Mouse (Mus musculus) spleen, postnatal 14 days (tissue): ENCODE results near the gene Bmpr1b.

ENCODE experiments used
- DNase-seq, 2 experiments: peaks; one replicate each; pipeline ENCODE4 v3.0.0; 2021 to 2022; ENCODE audit warnings: low spot score in 2 of 2

Bmpr1b gene

DNA sequence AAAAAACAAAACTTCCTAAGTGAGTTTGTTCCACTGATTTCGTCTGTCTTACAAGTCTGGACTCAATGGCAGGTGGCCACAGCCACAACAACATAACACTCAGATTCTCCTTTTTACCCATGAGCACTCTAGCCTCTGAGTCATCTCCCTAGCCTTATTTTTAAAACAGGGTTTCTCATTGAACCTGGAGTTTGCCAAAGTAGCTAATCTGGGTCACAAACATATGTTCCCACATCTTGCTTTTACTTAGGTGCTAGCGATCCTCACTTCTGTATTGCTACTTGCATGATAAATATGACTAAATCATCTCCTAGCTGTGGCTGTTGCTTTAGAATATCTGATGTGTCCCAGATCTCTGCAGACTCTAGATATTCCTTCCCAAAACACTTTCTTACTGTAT lies 260.1 kb downstream of the Bmpr1b start:
- no peak for DNase-seq

DNA sequence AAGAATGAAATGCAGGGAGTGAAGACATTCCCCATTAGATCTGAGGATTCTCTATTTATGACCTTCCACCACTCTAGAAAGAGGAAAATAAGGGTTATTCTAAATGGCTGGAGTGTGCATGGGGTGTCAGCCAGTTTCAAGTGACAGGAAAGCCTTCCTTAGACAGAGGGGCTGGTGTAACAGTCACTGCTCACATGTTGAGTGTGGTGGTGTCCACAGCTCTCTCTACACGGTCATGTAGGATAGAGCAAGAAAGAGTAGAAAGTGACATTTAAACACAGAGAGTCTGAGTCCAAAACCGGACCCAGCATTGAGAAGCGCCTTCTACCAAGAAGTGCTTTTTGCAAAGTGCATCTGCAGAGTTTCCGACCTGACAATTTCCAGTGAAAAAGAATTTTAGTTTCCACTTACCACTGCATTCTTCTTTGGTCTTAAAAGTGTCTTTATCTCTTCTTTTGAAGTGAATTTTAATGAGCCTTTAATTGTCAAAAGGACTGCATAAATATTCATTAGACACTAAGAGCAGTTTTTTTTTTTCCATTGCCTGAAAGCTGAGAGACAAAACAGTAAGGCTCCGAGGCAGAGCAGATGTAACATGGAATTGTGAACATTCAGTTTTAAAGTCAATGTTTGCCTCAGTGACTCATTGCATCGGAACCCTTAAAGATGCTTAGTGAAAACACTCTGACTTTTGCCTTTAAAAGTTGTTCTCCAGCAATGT lies 263.2 kb downstream of the Bmpr1b start:
- no peak for DNase-seq

DNA sequence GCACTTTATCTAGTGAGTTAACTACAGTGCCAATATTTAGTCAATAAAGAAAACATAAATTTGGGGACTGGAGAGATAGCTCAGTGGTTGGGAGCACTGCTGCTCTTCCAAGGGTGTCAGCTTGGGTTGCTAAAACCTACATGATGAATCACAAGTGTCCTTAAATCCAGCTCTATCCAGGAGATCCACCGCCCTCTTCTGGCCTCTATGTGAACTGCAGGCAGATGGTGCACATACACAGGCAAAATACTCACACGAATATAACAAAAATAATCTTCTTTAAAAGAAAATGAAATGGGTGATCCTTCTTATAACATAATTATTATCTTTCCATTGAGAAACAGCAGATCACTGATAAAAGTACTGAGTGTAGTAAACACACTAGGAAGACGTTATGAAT lies 268.9 kb downstream of the Bmpr1b start:
- DNase-seq = no peak

DNA sequence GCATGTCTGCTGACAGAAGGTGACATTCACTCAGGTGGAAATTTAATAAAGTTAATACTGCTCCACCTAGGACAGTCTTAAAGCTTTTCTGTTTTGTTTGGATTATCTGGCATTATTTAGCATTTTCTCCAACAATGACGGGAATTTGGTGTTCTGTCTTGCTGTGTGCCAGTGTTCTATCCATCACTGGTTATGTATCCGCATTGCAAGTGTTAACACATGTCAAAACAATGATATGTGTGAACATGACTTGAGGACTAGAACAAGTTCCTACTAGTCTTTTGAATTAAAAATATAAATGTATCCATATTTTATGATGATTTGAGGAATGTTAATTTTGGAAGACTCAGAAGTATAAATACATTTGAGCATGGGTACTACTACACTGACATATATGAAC lies 269.7 kb downstream of the Bmpr1b start:
- no peak for DNase-seq

DNA sequence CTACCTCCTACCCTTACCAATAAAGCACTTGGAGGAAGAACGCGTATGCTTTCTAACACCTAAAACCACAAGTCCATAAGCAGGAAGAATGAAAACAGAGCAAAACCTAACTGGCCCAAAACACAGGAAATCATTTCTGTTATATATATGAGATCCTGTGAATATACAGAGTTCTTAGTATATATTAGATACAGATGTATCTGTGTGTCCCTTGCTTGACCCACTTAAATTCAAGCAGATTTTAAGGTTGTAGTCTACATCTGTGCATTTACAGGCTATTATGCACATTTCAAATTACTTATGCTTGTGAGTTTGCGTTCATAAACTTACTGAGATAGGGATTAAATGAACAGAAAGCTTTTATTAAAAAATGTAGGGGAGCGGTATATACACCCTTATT lies 271.5 kb downstream of the Bmpr1b start:
- DNase-seq = no peak

DNA sequence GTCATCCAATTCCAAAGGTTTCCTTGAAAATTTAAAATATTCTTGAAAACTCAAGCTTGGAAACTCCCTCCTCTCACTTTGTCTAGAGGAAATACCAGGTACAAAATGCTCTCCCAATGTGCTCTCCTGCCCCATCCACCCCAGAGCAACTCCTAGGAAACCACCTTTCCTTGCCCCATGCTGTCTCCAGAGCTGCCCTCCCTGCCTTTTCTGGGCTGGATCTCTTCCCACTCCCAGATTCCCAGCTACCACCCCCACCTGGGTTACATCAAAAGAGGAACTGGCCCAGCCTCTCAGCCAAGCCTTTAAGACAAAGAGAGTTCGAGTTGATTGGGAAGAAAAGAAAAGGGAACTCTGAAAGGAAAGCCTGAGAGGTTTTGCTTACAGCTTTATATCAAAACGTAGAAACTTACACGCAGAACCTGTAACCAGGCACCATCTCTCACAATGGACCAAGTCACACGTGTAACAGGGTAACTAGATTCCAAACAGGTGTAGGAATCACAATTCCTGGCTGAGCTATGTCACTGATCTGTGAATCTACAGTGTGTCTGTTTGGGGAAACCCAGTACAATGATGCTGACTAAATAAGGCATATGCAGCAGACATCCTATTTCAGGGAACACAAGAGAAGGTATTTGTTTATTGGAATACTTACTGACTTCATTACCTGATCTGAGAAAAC lies 272.2 kb downstream of the Bmpr1b start:
- DNase-seq = no peak

DNA sequence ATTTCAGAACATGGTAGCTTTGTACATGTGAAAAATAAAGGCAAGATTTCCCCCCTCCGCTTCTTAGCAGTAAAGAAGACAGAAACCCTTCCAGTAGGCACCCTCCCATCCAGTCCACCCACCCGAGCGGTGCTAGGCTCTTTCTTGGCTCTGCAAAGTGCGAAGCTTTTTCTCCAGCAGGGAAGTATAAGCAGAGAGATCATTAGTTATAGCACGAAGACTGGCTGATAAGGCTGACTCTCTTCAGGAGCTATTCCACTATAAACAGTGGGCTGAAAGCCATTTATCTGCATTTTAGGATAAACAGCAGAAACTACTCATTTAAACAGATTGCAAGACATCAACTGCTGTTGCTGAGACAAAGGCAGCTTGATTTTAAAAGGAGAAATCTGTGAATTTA lies 274.1 kb downstream of the Bmpr1b start:
- no peak for DNase-seq

DNA sequence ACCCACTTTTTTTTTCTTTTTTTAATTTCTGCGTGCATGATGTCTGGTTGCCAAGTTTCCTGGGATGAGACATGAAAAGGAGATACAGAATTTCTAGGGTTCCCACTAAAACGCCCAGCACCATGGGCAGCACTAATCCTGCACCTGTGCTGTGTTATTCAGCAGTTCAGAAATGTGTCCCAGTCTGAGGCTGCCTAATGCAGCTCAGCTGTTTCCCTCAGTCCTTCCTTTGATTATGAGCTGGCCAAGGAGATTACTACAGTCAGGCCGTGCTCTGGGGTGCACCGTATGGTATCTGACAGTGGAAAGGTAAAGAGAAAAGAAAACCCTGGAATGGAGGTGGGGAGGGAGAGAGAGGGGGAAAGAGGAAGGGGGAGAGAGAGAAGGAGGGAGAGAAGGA lies 278.6 kb downstream of the Bmpr1b start:
- DNase-seq = no peak

DNA sequence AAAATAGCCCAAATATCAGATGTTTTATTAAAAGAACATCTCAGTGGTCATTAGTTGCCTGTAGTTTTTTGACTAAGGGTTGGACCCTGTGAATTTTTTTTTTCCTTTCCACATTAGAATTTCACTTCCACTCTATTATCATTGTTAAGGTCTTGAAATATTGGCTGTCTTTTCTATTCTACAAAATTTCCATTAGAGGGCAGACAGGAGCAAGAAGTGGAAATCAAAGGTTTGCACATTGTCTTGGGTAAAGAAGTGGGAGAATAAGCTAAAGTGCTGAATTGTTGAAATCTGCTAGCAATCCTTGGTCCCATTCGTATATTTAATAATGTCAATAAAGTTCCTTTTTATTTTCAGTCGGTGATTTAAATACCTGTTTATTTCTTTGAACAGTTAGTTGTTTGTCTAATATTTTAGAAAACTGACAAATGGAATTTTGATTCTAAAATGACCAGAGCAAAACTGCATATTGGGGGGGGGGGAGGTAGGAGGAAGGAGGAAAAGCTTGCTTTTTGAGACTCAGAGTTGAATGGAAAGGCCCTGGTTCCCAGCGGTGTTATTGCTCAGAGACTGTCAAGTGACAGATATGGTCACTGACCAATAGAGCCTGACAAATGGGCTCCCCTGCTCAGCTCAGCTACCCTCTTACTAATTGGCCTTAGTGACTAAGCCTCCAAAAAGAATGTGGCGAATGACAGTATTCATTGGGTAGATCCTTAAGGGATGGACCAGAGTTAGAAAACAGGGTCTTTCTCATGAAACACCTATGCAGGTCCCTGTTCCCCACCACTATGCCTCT lies 281.6 kb downstream of the Bmpr1b start:
- no peak for DNase-seq

DNA sequence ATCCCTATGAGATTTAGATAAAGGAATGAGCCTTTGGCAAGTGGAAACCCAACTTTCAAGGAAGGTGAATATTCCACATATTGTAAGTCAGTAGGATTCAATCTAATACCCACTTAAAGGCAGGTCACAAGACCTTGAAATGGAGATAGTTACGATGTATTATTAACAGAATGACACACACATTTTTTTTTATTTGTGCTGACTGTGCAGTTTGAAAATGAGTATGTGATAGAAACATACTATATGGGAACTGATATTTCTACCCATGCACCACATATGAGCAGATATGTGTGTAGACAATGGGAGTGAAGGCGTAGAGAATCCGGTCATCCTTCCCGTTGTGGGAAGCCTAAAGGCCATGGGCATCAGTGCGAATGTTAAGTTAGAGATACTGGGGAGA lies 285.0 kb downstream of the Bmpr1b start:
- no peak for DNase-seq

DNA sequence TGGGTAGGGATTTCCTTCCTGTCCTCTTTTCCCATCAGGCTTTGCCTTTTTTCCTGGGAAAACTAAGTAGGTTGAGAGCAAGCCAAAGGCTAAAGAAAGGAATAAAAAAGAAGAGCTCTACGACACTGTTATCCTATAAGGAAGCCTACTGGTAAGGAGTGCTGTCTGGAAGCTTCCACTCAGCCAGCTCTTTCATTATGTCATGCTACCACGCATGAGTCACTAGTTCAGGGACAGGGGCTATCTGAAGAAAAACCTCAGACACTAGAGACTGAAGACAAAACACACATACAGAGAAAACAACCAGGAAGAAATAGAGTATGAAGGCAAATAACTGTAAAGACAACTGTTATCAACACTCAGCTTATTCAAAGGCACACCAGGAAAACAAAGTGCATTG lies 286.7 kb downstream of the Bmpr1b start:
- no peak for DNase-seq

DNA sequence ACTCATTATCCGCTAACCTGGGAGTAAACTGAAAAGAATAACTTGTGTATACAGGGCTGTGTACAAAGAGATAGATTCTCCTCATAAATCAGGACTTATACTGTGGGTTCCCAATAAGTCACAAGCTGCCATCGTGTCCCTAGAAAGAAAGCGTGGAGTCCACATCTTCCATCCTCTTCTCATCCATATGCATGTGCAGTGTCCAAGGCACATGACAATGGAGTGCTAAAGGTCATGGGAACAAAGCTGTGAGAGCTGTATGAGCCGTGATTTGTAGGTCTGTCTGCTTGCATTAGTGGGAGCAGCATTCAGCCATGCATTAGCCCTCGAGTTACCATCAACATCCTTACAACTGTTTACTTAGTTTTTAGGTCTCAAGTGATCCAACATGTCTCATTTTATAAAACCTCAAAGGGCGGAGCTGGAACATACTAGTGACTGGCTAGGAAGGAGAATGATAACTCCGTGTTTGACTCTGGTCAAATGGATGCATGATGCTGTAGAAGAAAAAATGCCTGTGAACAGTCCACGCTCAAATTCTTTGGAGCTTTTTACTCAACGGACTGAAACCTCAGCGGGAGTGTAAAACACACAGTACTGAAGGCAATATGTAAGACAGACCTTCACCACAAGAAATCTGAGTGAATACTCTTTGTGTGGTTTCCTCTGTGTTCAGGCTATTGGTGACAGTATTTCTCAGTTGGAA lies 296.7 kb downstream of the Bmpr1b start:
- DNase-seq = no peak

DNA sequence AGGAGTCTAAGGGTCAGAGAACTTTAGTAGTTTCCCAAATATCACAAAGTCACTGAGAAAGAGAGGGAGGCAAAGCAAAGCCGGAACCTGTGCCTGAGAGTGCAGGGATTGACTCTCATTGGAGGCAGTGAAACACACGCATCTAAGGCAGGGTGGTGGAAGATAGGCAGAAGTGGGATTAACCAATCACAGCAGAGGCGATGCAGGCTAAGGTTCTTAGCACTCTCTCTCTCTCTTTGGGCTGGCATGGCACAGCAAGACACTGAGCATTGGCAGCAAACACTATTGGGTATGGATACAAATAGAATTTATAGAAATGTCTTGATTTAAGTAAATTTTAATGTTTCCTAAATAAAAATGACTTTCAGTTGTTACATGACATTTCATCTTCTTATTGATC lies 297.4 kb downstream of the Bmpr1b start:
- no peak for DNase-seq

DNA sequence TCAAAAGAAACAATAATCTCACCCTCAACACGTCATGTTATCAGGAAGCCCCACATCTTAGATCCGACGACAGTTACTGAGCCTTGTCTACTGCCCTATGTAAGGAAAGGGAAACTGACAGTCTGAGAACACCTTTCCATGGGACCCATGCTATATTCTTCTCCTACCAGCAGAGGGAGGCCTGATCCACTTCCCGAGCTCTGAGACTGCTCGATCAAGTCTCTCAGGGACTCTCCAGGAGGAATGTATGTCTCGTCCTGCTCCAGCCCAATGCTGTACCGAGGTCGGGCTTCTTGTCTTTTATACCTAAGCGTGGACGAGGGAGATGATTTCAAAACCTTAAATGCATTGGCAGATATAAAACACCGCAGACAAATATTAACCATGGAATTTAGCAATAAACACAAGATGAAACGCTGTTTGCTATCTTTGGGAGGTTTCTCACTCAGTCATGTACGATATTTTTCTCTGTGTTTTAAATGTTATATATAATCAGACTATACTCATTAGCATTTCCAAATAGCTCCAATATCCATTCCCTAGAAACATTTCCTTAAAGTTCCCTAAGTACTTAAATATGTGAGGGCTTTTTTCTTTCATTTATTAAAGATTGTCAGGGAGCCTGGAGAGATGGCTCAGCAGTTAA lies 306.3 kb downstream of the Bmpr1b start:
- DNase-seq = no peak

DNA sequence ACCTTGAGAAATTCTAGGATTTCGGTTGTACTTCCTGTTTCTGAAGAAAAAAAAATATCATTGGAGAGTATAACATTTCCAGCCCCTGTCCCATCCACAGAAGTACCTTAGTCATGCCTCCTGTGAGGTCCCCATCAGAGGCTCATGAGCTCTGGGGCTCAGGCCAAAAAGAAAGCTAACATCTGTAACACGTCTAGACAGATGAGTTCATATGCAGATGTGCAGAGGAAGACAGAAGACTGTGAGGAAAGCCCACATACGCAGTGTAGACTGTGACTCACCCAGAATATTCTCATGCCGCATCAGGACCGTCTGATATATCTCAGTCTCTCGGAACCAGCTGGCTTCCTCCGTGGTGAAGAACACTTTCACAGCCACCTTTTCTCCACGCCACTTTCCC lies 312.1 kb downstream of the Bmpr1b start:
- no peak for DNase-seq

DNA sequence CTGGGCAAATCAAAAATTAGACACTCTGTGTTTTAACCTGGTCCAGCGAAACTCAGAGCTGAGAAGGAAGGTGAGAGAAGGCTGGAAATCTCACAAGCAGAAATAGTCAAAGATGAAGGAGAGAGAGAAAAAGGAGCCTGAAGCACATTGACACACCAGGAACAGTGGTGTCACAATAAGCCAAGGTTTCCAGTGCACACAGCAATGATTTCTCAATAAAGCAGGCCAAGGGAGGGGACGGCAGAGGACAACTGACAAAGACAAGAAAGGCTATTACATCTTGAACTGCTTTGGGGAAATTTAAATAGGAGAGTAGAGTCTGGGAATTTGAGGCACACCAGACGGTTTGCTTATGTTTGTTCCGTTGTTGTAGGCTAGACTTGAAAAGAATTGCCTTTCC lies 314.9 kb downstream of the Bmpr1b start:
- no peak for DNase-seq

DNA sequence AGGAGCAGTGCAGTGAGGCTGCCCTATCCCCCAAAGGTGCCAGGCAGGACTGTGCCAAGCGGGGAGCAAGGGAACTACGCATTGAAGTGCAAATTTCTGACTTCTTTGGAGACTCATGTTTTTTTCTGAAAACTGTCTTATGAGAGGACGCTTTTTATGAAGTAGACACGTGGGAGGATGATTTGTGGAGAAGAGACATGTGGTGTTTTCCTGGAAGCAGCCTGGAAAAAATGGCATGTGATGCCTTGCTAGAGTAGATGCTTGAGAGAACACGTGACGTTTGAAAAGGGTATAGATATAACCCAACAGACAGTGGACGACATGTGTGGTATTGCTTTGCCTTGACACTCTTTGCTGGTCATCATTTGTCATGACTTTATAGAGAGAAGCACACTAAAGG lies 319.1 kb downstream of the Bmpr1b start:
- DNase-seq = no peak

DNA sequence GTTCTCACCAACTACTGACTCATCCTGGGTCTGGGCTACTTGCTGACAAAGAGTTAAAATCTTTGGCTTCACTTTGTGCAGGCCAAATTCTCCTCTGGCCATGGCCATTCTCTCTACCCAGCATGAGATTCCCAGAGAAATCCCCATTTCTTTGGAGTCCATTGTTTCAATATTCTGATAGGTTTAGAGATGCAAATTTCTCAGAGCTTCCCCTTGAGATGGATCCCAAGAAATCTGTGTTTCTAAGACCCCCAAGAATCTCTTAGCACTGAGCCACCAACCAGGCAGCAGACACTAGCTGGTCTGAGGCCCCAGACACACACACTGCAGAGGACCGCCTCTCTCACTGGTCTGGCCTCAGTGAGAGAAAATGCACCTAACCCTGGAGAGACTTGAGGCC lies 320.0 kb downstream of the Bmpr1b start:
- no peak for DNase-seq

DNA sequence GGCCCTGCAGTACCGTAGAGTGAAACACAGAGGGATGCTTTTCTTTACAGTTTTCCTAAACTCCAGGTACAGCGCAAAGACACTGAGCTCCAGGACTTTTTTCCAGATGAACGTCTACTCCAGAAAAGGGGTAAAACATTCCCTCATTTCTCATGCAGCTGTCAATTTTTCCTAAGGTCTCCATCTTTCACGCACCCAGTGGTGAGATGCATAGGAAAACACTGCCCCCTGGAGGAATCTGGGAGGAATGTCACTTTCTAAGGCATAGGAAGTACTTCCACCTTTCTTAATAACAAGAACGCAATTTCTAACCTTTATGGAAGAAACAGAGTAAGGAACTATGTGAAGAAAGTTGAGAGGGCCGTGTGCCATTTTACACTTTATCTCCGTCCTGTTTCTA lies 330.4 kb downstream of the Bmpr1b start:
- no peak for DNase-seq

DNA sequence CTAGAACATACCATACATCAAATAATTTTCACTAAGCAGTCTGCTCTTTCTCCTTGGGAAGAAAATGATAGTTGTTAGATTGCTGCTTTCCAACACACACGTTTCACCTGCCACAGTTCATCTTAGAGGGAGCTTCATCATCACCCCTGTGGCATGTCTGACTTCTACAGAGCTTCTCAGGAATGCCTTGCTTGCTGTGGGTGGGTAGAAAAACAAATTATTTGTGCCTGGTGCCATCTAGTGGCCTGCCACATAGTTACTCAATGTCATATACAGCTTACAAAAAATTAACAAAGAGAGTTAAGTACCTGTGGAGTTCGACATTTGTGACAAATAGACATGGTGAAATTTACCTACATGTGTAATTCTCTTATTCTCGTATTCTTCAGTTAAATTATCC lies 338.1 kb downstream of the Bmpr1b start:
- peak in 1 of 2 experiments; percentile 2 for DNase-seq

DNA sequence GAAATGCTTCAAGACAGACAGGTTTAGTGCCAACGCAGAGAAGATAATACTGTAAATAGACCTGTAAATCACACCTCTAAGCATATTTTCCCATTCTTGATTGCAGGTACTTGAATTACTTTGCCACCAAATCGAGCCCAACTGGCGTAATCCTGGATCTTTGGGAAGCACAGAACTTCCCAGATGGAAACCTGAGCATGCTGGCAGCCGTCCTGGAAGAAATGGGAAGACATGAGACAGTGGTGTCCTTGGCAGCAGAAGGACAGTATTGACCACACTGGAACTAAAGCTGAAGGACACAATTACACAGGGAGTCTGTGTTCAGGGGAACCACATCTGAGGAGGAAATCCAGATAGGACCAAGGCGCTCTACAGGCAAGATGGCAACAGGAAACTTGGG lies 340.9 kb downstream of the Bmpr1b start:
- DNase-seq = no peak
